Mouse (Mus musculus) small intestine, adult 10 weeks (tissue): ENCODE results near the gene Vars2. TPM values are rescaled to one million over a fixed set of nuclear protein-coding genes. Genes with fewer than 3 reads are reported as not detected.

Experiments used
- polyA plus RNA-seq: library from polyadenylated mRNA; stranded (reverse); fragments of 350-450 nt; fragmentation: Illumina TruSeq; extraction: RNeasy Lipid Tissue Mini Kit (QIAGEN cat#74804); gene quantifications from one replicate; pipeline ENCODE4 v1.2.3, GENCODE M21; 2014; ENCODE audit warnings: low replicate concordance

Gene Vars2
- polyA plus RNA-seq: 0.59 TPM

DNA sequence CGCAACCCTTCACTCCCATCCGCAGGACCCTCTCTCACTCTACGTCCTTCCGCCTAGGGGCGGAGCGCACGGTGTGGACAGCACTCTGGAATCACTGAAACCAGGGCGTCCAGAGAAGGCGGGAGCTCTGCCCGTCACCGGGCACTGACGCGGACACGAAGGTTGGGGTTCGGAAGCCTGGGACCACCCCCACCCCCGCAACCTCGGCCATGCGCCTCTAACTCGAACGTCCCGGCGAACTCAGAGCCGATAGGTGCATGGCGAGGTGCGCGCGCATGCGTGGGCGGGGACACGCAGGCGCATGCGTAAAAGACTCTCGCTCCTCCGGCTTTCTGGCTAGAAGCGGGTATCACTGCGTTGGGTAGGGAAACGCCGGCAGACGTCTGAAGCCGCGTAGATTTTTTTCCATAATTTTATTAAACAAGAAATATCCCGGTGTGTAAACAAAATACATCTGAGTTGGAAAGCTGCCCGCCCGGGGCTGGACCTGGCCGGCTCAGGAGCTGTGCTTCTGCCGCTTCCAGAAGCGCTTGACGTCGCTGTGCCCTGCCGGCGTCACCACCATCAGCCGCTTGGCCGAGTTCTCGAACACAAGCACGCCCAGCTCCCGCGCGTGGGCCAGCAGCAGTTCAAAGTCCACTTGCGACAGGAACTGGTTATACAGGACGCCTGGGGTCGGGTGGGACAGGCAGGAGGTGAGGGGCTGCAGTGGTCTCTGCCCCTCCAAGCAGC is at the start of gene Vars2:
Vars2 (minus strand) TSS at position 259 of the 732 bp plus-strand sequence.

DNA sequence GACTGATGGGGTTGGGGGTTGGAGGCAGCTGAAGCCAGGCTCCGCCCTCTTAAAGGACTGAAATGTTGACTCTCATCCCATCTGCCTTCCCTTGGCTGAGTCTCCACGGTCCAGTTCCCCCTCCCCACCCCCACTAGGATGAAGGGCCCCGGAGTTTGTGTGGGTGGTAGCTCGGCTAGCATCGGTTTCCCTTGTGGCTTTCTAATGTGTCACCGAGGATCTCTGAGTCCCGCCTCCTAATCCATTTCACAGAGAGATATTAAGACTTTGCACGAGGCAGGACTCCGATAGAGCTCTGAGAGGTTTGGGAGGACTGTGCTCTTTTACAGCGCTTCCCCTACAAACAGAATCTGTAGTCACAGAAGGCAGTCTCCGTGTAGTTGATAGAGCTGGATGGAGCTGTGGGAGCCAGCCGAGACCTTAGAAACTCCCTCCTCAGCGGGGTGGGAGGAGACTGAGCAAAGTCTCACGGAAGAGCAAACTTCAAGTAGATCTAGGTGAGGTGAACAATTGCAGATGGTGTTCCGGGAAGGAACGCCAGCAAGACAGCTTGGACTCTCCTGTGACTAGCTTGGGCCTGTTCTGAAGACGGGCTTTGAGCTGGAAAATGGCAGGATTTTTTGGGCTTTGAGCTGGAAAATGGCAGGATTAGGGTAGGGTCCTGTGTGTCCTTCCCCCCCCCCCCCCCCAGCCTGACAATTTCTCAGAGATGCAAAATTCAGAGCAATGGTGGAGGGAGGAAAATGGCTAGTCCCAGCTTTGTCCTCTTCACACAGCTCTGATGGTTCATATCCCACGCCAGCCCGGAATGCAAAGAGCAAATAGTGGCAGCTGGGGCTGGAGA is 37.5 kb upstream of the Vars2 start, which contains the start of gene Ddr1:
Ddr1 (minus strand) TSS at position 1 of the 844 bp plus-strand sequence.

DNA sequence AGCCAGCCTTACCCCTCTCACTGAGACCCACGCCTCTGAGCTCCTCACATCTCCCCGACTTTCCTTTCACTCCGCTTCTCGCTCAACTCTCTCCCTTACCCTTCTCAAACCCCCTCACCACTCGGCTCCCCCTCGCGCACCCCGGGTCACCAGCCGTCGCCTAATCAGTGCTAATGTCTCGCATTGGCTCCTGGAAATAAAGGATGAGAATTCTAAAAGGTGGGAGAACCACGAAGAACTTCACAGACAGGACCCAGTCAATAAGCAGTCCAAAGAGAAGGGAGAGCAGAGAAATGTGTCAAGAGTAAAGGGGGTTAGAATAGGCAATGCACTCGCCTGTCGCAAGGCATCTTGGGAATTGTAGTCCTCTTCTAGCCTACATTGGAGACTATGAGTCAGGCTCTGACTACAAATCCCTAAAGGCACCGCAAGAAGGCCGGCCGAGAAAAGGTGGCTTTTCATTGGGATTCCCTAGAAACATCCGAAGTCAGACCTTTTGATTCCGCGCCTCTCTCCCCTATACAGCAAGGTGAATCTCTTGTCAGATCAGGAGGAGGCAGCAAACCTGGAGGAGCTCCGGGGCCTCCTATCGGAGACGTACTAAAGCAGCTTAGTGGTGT is 6.1 kb upstream of the Vars2 start, which contains the start of gene Gtf2h4:
Gtf2h4 (minus strand) TSS at position 324 of the 620 bp plus-strand sequence.

GRCm38 (mm10) chr17:35643609-35644236 is 23.7 kb downstream of the Vars2 start, which contains the start of gene Mucl3:
Mucl3 (minus strand) TSS chr17:35643695.

GRCm38 (mm10) chr17:35626537-35626936 is 40.9 kb downstream of the Vars2 start, which contains the start of gene Gm9573:
Gm9573 (minus strand) TSS chr17:35626637.

Other genes starting within 250 kb of the Vars2 start
- gene H2-Q6, start 242.7 kb downstream of the Vars2 start, polyA plus RNA-seq: 7.5 TPM
- 11.4 TPM for gene H2-Q7, start 228.4 kb downstream of the Vars2 start, polyA plus RNA-seq
- 2.3 TPM for gene H2-Q10, start 197.5 kb downstream of the Vars2 start, polyA plus RNA-seq
- not detected for gene Pou5f1, start 161.6 kb downstream of the Vars2 start, polyA plus RNA-seq
- 1.3 TPM for gene Tcf19, start 150.8 kb downstream of the Vars2 start, polyA plus RNA-seq
- gene Cchcr1, start 150.5 kb downstream of the Vars2 start, polyA plus RNA-seq: 0.74 TPM
- gene Psors1c2, start 134.4 kb downstream of the Vars2 start, polyA plus RNA-seq: not detected
- gene Cdsn, start 115.5 kb downstream of the Vars2 start, polyA plus RNA-seq: not detected
- not detected for gene 2300002M23Rik, start 100.1 kb downstream of the Vars2 start, polyA plus RNA-seq
- not detected for gene Sfta2, start 66.0 kb downstream of the Vars2 start, polyA plus RNA-seq
- not detected for gene Gm9573, start 41.0 kb downstream of the Vars2 start, polyA plus RNA-seq
- gene Mucl3, start 23.9 kb downstream of the Vars2 start, polyA plus RNA-seq: not detected
- 2.7 TPM for gene Gtf2h4, start 6.1 kb upstream of the Vars2 start, polyA plus RNA-seq
- gene Ddr1, start 37.0 kb upstream of the Vars2 start, polyA plus RNA-seq: 4.8 TPM
- 3.7 TPM for gene Ier3, start 154.1 kb upstream of the Vars2 start, polyA plus RNA-seq
- 3.5 TPM for gene Flot1, start 155.6 kb upstream of the Vars2 start, polyA plus RNA-seq
- 23.6 TPM for gene Tubb5, start 170.7 kb upstream of the Vars2 start, polyA plus RNA-seq
- 9.7 TPM for gene Mdc1, start 173.9 kb upstream of the Vars2 start, polyA plus RNA-seq
- gene Nrm, start 193.7 kb upstream of the Vars2 start, polyA plus RNA-seq: 1.3 TPM
- gene Ppp1r18, start 198.0 kb upstream of the Vars2 start, polyA plus RNA-seq: 1.2 TPM
- gene Dhx16, start 212.2 kb upstream of the Vars2 start, polyA plus RNA-seq: 16.5 TPM
- 30.1 TPM for gene 2310061I04Rik, start 229.8 kb upstream of the Vars2 start, polyA plus RNA-seq
- gene Atat1, start 242.5 kb upstream of the Vars2 start, polyA plus RNA-seq: 17.0 TPM
- 8.4 TPM for gene Mrps18b, start 248.8 kb upstream of the Vars2 start, polyA plus RNA-seq
- 28.3 TPM for gene Ppp1r10, start 248.8 kb upstream of the Vars2 start, polyA plus RNA-seq